Mouse (Mus musculus) liver, embryonic 11.5 days (tissue): ENCODE results near the gene Csrp2. TPM values are rescaled to one million over a fixed set of nuclear protein-coding genes. Genes with fewer than 3 reads are reported as not detected.

Experiments
- ATAC-seq: fragments of 200-750 bp; cut with Nextera tagmentation; replicated peaks from 2 replicates; pipeline ENCODE4 v1.8.0; 2017; ENCODE audit warnings: moderate number of reproducible peaks, mild to moderate bottlenecking, moderate TSS enrichment, moderate library complexity; ENCODE audit not compliant: low FRiP score
- DNase-seq: peaks from one replicate; pipeline ENCODE4 v3.0.0-alpha.2; 2017; ENCODE audit warnings: low spot score
- H3K27ac ChIP-seq: fragments of 300-500 bp; sonication (generic); 2 replicates; pipeline ENCODE4 v1.5.1; 2014; ENCODE audit warnings: mild to moderate bottlenecking, low read depth, low read length, control low read depth
- H3K27me3 ChIP-seq: fragments of 300-500 bp; sonication (generic); replicated peaks from 2 replicates; pipeline ENCODE4 v1.6.1; 2014; ENCODE audit warnings: low read length, mixed read lengths; ENCODE audit not compliant: control insufficient read depth, insufficient read depth
- H3K36me3 ChIP-seq: fragments of 300-500 bp; sonication (generic); 2 replicates; pipeline ENCODE4 v1.6.1; 2014; ENCODE audit warnings: mild to moderate bottlenecking, low read length, moderate library complexity, mixed read lengths; ENCODE audit not compliant: control insufficient read depth, insufficient read depth
- H3K4me1 ChIP-seq: fragments of 300-500 bp; sonication (generic); replicated peaks from 2 replicates; pipeline ENCODE4 v1.6.1; 2014; ENCODE audit warnings: low read length, mixed read lengths; ENCODE audit not compliant: control insufficient read depth, insufficient read depth
- H3K4me2 ChIP-seq: fragments of 300-500 bp; sonication (generic); 2 replicates; pipeline ENCODE4 v1.6.1; 2014; ENCODE audit warnings: mild to moderate bottlenecking, control low read depth, moderate library complexity
- H3K4me3 ChIP-seq: fragments of 300-500 bp; sonication (generic); 2 replicates; pipeline ENCODE4 v1.5.1; 2014; ENCODE audit warnings: low read depth, low read length, control low read depth
- H3K9ac ChIP-seq: fragments of 300-500 bp; sonication (generic); 2 replicates; pipeline ENCODE4 v1.6.1; 2014; ENCODE audit warnings: low read depth, low read length, control low read depth
- H3K9me3 ChIP-seq: fragments of 300-500 bp; sonication (generic); 2 replicates; pipeline ENCODE4 v1.6.1; 2016; ENCODE audit warnings: low read length, inconsistent platforms, mixed read lengths; ENCODE audit not compliant: control insufficient read depth
- whole genome bisulfite sequencing: fragments of 180-500 bp; shearing (Covaris S2); extraction: QIAGEN DNeasy Blood & Tissue Kit; methylation state at CpG from one replicate; pipeline ENCODE4 v1.1.7; 2014; 5-methylcytosine and 5-hydroxymethylcytosine counted together
- polyA plus RNA-seq: library from polyadenylated mRNA; unstranded; fragments of >200 nt; fragmentation: Nextera tagmentation; extraction: Ambion mirVana; gene quantifications from 2 replicates; pipeline ENCODE4 v1.2.1, GENCODE M21; 2014

The Csrp2 gene
- polyA plus RNA-seq, 1 experiment from 2014 or later, result 72.4 TPM

DNA sequence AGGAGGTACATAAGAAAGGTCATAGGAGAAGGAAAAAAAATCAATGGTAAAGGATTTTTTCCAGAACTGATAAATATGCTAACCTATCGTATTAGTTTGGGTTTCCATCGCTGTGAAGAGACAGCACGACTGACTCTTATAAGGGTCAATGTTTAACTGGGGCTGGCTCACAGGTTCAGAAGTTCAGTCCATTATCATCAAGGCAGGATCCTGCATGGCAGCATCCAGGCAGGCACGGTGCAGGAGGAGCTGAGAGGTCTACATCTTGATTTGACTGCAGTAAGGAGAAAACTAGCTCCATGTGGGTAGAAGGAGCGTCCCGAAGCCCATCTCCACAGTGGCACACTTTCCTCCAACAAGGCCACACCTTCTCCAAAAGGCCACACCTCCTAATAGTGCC is 60.9 kb downstream of the Csrp2 start:
- H3K4me1 ChIP-seq, result no peaks in the 10 kb centered on the region; the same call in 1 of the 2 replicates
- DNase-seq, result no peak
- WGBS, result 84% methylated on average over 6 of the region's 6 CpGs
- H3K27ac ChIP-seq, result no peak overlapping the region
- 0 out of 2 replicates have a peak, but pooled peaks have one; percentile 16 for ATAC-seq
- H3K27me3 ChIP-seq, result no peaks in the 10 kb centered on the region
- H3K4me2 ChIP-seq, result no peak overlapping the region
- no peak overlapping the region for H3K9ac ChIP-seq
- H3K9me3 ChIP-seq, result no peaks in the 10 kb centered on the region
- peaks cover 5% of the 10 kb centered on the region; the same call in 1 of the 2 replicates for H3K36me3 ChIP-seq
- H3K4me3 ChIP-seq, result no peak overlapping the region

DNA sequence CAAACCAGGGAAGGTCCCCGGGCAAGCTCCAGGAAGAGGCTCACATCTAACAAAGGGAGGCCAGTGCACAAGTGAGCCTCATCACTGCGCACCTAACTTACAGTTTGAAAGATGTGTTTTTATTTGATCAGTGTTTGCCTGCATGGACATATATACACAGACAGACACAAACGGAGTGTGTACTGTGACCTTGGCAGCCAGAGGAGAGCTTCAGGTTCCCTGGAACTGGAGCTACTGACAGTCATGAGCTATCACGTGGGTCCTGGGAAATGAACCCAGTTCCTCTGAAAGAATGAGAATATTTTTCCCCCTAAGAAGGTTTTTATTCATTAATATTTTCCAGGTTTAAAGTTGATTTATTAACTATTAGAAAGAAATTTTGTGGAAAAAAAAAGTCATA is 63.2 kb downstream of the Csrp2 start:
- no peaks in the 10 kb centered on the region for H3K9me3 ChIP-seq
- WGBS, result 83% methylated on average over 4 of the region's 4 CpGs
- no peak overlapping the region for H3K4me2 ChIP-seq
- H3K9ac ChIP-seq, result no peak overlapping the region
- no peak overlapping the region for H3K4me3 ChIP-seq
- H3K27ac ChIP-seq, result no peak overlapping the region
- DNase-seq, result no peak
- no peak for ATAC-seq
- no peaks in the 10 kb centered on the region for H3K27me3 ChIP-seq
- no peaks in the 10 kb centered on the region; the same call in 1 of the 2 replicates for H3K4me1 ChIP-seq
- peaks cover 5% of the 10 kb centered on the region; the same call in 1 of the 2 replicates for H3K36me3 ChIP-seq

DNA sequence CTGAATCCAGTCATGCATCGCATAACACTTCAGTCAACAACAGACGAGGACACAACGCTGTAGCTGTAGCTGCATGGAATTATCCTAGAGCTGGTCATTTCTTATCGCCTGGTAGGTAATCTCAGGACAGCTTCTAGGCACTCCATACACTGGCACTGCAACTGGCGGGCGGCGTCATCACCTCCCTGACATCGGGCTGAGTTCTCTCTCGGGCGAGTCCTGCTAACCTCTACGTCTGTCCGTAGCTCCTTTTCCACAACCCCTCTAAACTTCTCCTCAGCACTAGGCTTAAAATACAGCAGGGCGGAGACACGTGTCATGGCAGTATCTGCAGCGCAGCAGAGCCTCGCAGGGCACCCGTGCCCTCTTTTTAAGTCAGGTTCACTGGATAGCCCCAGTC is 67.1 kb downstream of the Csrp2 start:
- H3K36me3 ChIP-seq, result 0 out of 2 replicates have a peak, but pooled peaks cover 2% of the 10 kb centered on the region
- no peak overlapping the region for H3K9ac ChIP-seq
- no peaks in the 10 kb centered on the region for H3K27me3 ChIP-seq
- no peak for ATAC-seq
- DNase-seq, result no peak
- H3K9me3 ChIP-seq, result no peaks in the 10 kb centered on the region
- 82% methylated on average over 17 of the region's 17 CpGs for WGBS
- H3K4me3 ChIP-seq, result no peak overlapping the region
- no peak overlapping the region for H3K27ac ChIP-seq
- peaks cover 9% of the 10 kb centered on the region for H3K4me1 ChIP-seq
- no peak overlapping the region for H3K4me2 ChIP-seq

Other genes starting within 250 kb of the Csrp2 start
- 18.1 and 18.8 TPM in 2 replicates for gene E2f7, start 174.3 kb upstream of the Csrp2 start, polyA plus RNA-seq
- gene Zdhhc17, start 90.4 kb downstream of the Csrp2 start, polyA plus RNA-seq, result 12.1 and 14.7 TPM in 2 replicates
- 10.9 and 11.2 TPM in 2 replicates for gene Osbpl8, start 245.0 kb downstream of the Csrp2 start, polyA plus RNA-seq